In the genomic region with DNA sequence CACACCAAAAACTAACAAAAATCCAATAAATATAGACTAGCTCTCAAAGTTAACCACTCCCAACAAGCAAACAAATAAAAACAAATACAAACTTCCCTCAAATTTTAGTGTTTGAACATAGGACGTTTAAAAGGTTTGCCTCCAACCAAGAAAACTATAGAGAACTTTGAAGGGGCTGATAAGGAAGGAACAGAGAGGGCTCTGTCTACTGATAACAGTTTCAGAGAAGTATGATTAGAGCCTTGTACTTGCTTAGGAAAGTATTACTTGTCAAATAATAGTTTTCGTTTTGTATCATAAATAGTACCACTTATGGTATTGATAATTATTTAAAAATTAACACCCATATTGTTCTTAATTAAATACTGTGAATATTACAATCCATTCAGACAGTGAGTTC, we compare ENCODE assay signal across 24 mouse cellular contexts. TPM values are rescaled to one million over a fixed set of nuclear protein-coding genes. Genes with fewer than 3 reads are reported as not detected.
A peak's percentile ranks its signal among the peaks of the same experiment; 100 is the strongest.
DNase-seq lines count a peak whose midpoint lies in the region; ATAC-seq and TF ChIP-seq lines count a peak whose summit lies in the region.
"Had no signal": no experiment of that assay in that cellular context is flagged by ENCODE, and none has a peak within 500 bp of the region (broad histone marks: within the 10 kb centered on the region; RNA-seq: fewer than 3 reads in every experiment).

No protein-coding gene starts in this region.

- H3K9me3 ChIP-seq in G1E (replicated peaks), result no peaks in the 10 kb centered on the region
- H3K9me3 ChIP-seq in liver, embryonic 13.5 days (replicated peaks), result no peaks in the 10 kb centered on the region
- H3K9me3 ChIP-seq in liver, postnatal 0 days (ENCODE audit: low read length), result no peaks in the 10 kb centered on the region
- H3K9me3 ChIP-seq: embryonic facial prominence, embryonic 12.5 days; forebrain, embryonic 13.5 days; heart, embryonic 10.5 days; hindbrain, embryonic 12.5 days had no signal

- whole genome bisulfite sequencing in liver, embryonic 13.5 days (ENCODE audit: insufficient replicate concordance), result 8% methylated on average over 2 of the region's 2 CpGs
- 38% methylated on average over 2 of the region's 2 CpGs for WGBS in liver, postnatal 0 days (ENCODE audit: insufficient replicate concordance)

- H3K4me3 ChIP-seq in G1E (ENCODE audit: low read depth, low read length), result no peak overlapping the region
- H3K4me3 ChIP-seq in liver, embryonic 13.5 days (replicated peaks), result peak overlapping the region; percentile 38
- peak overlapping the region; percentile 13; the same call in 1 of the 2 replicates for H3K4me3 ChIP-seq in liver, postnatal 0 days (ENCODE audit: low read depth, low read length)
- H3K4me3 ChIP-seq: embryonic facial prominence, embryonic 12.5 days; forebrain, embryonic 13.5 days; heart, embryonic 10.5 days; hindbrain, embryonic 12.5 days had no signal

- peak overlapping the region; percentile 39 for H3K4me2 ChIP-seq in liver, embryonic 13.5 days
- peak overlapping the region; percentile 61 for H3K4me2 ChIP-seq in liver, postnatal 0 days (ENCODE audit: low read depth, low read length)
- H3K4me2 ChIP-seq: embryonic facial prominence, embryonic 12.5 days; forebrain, embryonic 13.5 days; hindbrain, embryonic 12.5 days had no signal

- TF ChIP-seq EP300 in liver, postnatal 0 days (IDR thresholded peaks at IDR 0.05; ENCODE audit: low read depth), result peak; percentile 38; the same call in 1 of the 2 replicates

- no peak for TF ChIP-seq CTCF in G1E (IDR thresholded peaks at IDR 0.05; ENCODE audit: low read depth, low read length)
- no peak for TF ChIP-seq CTCF in liver, postnatal 0 days (IDR thresholded peaks at IDR 0.05; ENCODE audit: low read depth)

- H3K27ac ChIP-seq in liver, embryonic 13.5 days, result no peak overlapping the region
- no peak overlapping the region for H3K27ac ChIP-seq in liver, postnatal 0 days (ENCODE audit: low read depth)
- H3K27ac ChIP-seq: embryonic facial prominence, embryonic 12.5 days; forebrain, embryonic 13.5 days; heart, embryonic 10.5 days; hindbrain, embryonic 12.5 days had no signal

- no peaks in the 10 kb centered on the region for H3K27me3 ChIP-seq in G1E (ENCODE audit: insufficient read depth, low read length)
- H3K27me3 ChIP-seq in liver, embryonic 13.5 days, result no peaks in the 10 kb centered on the region
- no peaks in the 10 kb centered on the region for H3K27me3 ChIP-seq in liver, postnatal 0 days (ENCODE audit: insufficient read depth, low read length)
- H3K27me3 ChIP-seq: CH12.LX; embryonic facial prominence, embryonic 12.5 days; forebrain, embryonic 13.5 days; hindbrain, embryonic 12.5 days had no signal

- H3K9ac ChIP-seq in liver, embryonic 13.5 days, result no peak overlapping the region; the same call in 1 of the 2 replicates
- H3K9ac ChIP-seq in liver, postnatal 0 days (replicated peaks), result no peak overlapping the region
- H3K9ac ChIP-seq: embryonic facial prominence, embryonic 12.5 days; forebrain, embryonic 13.5 days; hindbrain, embryonic 12.5 days had no signal

- peaks cover 10% of the 10 kb centered on the region for H3K36me3 ChIP-seq in G1E (replicated peaks)
- 0 out of 2 replicates have a peak, but pooled peaks cover 6% of the 10 kb centered on the region for H3K36me3 ChIP-seq in liver, embryonic 13.5 days
- no peaks in the 10 kb centered on the region for H3K36me3 ChIP-seq in liver, postnatal 0 days (replicated peaks; ENCODE audit: insufficient read depth, low read length)
- H3K36me3 ChIP-seq: embryonic facial prominence, embryonic 12.5 days; heart, embryonic 10.5 days; hindbrain, embryonic 12.5 days had no signal

- ATAC-seq in G1E (ENCODE audit: extremely low read depth, insufficient number of reproducible peaks, low FRiP score, poor library complexity, severe bottlenecking), result peak; percentile 22; the same call in 1 of the 2 replicates
- ATAC-seq in liver, embryonic 13.5 days (ENCODE audit: low read depth), result no peak
- ATAC-seq in liver, postnatal 0 days, result no peak
- ATAC-seq: forebrain, embryonic 13.5 days; hindbrain, embryonic 16.5 days; inflammation-experienced regulatory T-cells, adult 6 months had no signal

- H3K4me1 ChIP-seq in G1E (ENCODE audit: insufficient read depth, low read depth, low read length), result peaks cover 24% of the 10 kb centered on the region
- H3K4me1 ChIP-seq in liver, embryonic 13.5 days (replicated peaks), result peaks cover 41% of the 10 kb centered on the region
- no peaks in the 10 kb centered on the region for H3K4me1 ChIP-seq in liver, postnatal 0 days (ENCODE audit: insufficient read depth)
- H3K4me1 ChIP-seq: heart, embryonic 10.5 days had no signal

- DNase-seq in G1E (ENCODE audit: low spot score), result no peak
- DNase-seq in MEL-GATA-1-ER (ENCODE audit: extremely low read depth, low read depth), result peak; percentile 29
- DNase-seq in liver, embryonic 13.5 days, result no peak
- DNase-seq in liver, postnatal 0 days, result no peak
- no peak for DNase-seq in layer of hippocampus, postnatal 36 days
- no peak for DNase-seq in right cerebral cortex, postnatal 10 days (ENCODE audit: low spot score in 2 of 2)
- DNase-seq: adrenal gland, postnatal 14 days; cerebellum, adult 2 months; cerebellum, postnatal 14 days; gastrocnemius, postnatal 36 days; heart, adult 18-20 months; heart, postnatal 10 days; heart, postnatal 4 days had no signal

RNA-seq across cellular contexts. Expression of gene Rfesd, which starts 4.0 kb away (rescaled TPM):
- total RNA-seq in G1E (2014; fragmentation: Nextera tagmentation) (29.0 and 29.1 TPM in 2 replicates), G1E (2017) (17.8 and 29.5 TPM in 2 replicates)
- polyA plus RNA-seq in G1E (2012), result 1.3 and 3.3 TPM in 2 replicates
- 241 and 244 TPM in 2 replicates for polyA plus RNA-seq in liver, embryonic 13.5 days (2015; fragmentation: Nextera tagmentation; extraction: Ambion mirVana)
- polyA plus RNA-seq in liver, postnatal 0 days (2015; fragmentation: Nextera tagmentation; extraction: Ambion mirVana), result 37.5 and 41.5 TPM in 2 replicates
- 10 to 100 TPM; 15.8 to 20.8 TPM for total RNA-seq in layer of hippocampus, postnatal 36 days (2021)

RNA-seq across cellular contexts. Expression of gene Gpr150, which starts 42.3 kb away (rescaled TPM):
- not detected in 2 replicates for total RNA-seq in G1E (2014; fragmentation: Nextera tagmentation)
- 0.05 TPM in 1 of 2 replicates, not detected in the other for total RNA-seq in G1E (2017)
- not detected in 2 replicates for polyA plus RNA-seq in G1E (2012)
- polyA plus RNA-seq in liver, embryonic 13.5 days (2015; fragmentation: Nextera tagmentation; extraction: Ambion mirVana), result 5.6 and 5.9 TPM in 2 replicates
- polyA plus RNA-seq in liver, postnatal 0 days (2015; fragmentation: Nextera tagmentation; extraction: Ambion mirVana), result 0.18 and 0.47 TPM in 2 replicates
- total RNA-seq in layer of hippocampus, postnatal 36 days (2021), result 1 to 10 TPM; 1.6 to 2.4 TPM
- total RNA-seq: adrenal gland, adult 18-20 months; adrenal gland, postnatal 14 days; CH12.LX; gastrocnemius, adult 8-10 months; gastrocnemius, postnatal 36 days; heart, adult 18-20 months; heart, postnatal 10 days; heart, postnatal 4 days had no signal
- polyA plus RNA-seq: heart, embryonic 14.5 days; inflammation-experienced regulatory T-cells, adult 6 months had no signal

RNA-seq across cellular contexts. Expression of gene Spata9, which starts 47.6 kb away (rescaled TPM):
- total RNA-seq in G1E (2014; fragmentation: Nextera tagmentation) (not detected in 2 replicates), G1E (2017) (0.93 TPM in 1 of 2 replicates, not detected in the other)
- polyA plus RNA-seq in G1E (2012), result not detected in 2 replicates
- polyA plus RNA-seq in liver, embryonic 13.5 days (2015; fragmentation: Nextera tagmentation; extraction: Ambion mirVana), result 0.73 and 0.74 TPM in 2 replicates
- polyA plus RNA-seq in liver, postnatal 0 days (2015; fragmentation: Nextera tagmentation; extraction: Ambion mirVana), result 0.11 and 0.13 TPM in 2 replicates
- total RNA-seq in layer of hippocampus, postnatal 36 days (2021), result not detected
- total RNA-seq: adrenal gland, adult 18-20 months; adrenal gland, postnatal 14 days; CH12.LX; common myeloid progenitor, adult 5-6 weeks; gastrocnemius, adult 8-10 months; gastrocnemius, postnatal 36 days; heart, adult 18-20 months; heart, postnatal 10 days had no signal
- polyA plus RNA-seq: inflammation-experienced regulatory T-cells, adult 6 months had no signal
